Mouse (Mus musculus): Measurements from ENCODE around the gene Knop1. TPM values are rescaled to one million over a fixed set of nuclear protein-coding genes. Genes with fewer than 3 reads are reported as not detected.

Knop1 gene
- polyA plus RNA-seq, 1 experiment = 26.1 TPM

DNA sequence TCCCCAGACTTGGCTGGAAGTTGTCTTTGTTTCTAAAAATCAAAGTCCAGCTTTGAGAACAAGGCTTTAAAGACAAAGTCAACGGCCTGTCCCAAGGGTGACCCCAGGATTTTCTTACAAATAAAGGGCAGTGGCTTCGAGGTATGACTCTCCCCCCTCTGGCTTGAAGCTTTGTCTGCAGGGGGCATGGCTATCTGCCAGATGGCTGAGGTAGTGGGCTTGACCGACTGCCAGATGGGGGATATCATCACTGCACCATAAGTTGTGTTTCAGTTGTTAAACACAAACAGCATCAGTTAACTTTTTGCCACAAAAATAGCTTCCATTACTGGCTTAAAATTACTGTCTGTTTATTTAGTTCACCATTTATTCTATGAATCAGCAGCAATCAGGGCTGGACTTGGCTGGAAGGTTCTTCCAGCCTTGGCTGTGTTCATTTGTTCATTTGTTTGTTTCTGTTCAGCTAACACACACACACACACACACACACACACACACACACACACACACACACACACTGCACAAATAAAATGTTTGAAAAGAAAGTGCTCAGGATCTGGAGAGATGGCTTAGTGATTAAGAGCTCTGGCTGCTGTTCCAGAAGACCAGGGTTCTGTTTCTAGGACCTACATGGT is 33.1 kb upstream of the Knop1 start:
- H3K27ac ChIP-seq (ENCODE audit: control insufficient read depth, insufficient read depth, low read depth, low read length) = no peak overlapping the region
- H3K36me3 ChIP-seq (ENCODE audit: control insufficient read depth, insufficient read depth, low read length) = no peaks in the 10 kb centered on the region; the same call in 1 of the 2 replicates
- no peak overlapping the region for H3K4me3 ChIP-seq (ENCODE audit: control insufficient read depth, low read depth, low read length)
- TF ChIP-seq CTCF (IDR thresholded peaks at IDR 0.05; ENCODE audit: control insufficient read depth, insufficient read depth, insufficient replicate concordance, low read depth, low read length) = no peak
- TF ChIP-seq POLR2A (IDR thresholded peaks at IDR 0.05; ENCODE audit: control insufficient read depth, low read depth, low read length) = no peak
- no peaks in the 10 kb centered on the region for H3K4me1 ChIP-seq (ENCODE audit: control insufficient read depth, insufficient read depth, low read length)
- no peaks in the 10 kb centered on the region for H3K27me3 ChIP-seq (ENCODE audit: control insufficient read depth, insufficient read depth, low read length)

DNA sequence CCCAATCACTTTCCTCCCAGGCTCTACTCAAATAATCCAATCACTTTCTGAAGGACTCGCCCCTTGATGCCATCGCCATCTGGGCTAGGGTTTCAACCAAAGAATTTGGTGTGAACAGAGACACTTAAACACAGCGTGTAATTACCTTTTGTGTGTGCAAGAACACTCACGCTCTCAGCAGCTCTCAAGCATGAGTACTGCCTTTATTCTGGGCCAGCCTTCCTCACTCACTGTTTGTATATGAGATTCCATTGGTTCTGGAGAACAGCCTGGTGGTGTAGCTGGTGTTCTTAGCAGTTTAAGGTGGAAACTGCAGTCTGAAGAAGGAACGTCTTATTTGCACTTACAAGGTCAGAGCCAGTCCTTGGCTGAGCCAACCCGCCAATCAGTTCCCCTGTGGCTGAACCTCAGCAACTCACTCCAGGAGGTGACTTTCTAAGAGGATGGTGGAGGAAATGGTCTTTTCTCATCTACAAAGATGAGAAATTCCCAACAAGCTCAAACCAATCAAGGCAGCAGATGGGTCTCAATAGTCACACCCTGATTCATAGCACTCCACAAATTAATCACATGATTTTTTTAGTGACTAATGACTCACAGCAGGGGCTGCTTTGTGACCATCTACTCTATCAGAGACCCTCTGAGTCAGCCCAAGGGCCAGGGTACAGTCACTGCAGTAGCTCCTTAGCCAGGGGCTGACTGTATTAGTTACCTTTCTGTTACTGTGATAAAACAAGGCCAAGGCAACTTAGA is 31.4 kb upstream of the Knop1 start:
- Histone ChIP-seq H3K4me3 (ENCODE audit: control insufficient read depth, low read depth, low read length) (no peak overlapping the region), H3K27me3 (ENCODE audit: control insufficient read depth, insufficient read depth, low read length) (no peaks in the 10 kb centered on the region), H3K36me3 (ENCODE audit: control insufficient read depth, insufficient read depth, low read length) (no peaks in the 10 kb centered on the region; the same call in 1 of the 2 replicates), H3K4me1 (ENCODE audit: control insufficient read depth, insufficient read depth, low read length) (no peaks in the 10 kb centered on the region), H3K27ac (ENCODE audit: control insufficient read depth, insufficient read depth, low read depth, low read length) (no peak overlapping the region)
- TF ChIP-seq POLR2A (IDR thresholded peaks at IDR 0.05; ENCODE audit: control insufficient read depth, low read depth, low read length) (no peak), CTCF (IDR thresholded peaks at IDR 0.05; ENCODE audit: control insufficient read depth, insufficient read depth, insufficient replicate concordance, low read depth, low read length) (no peak)

DNA sequence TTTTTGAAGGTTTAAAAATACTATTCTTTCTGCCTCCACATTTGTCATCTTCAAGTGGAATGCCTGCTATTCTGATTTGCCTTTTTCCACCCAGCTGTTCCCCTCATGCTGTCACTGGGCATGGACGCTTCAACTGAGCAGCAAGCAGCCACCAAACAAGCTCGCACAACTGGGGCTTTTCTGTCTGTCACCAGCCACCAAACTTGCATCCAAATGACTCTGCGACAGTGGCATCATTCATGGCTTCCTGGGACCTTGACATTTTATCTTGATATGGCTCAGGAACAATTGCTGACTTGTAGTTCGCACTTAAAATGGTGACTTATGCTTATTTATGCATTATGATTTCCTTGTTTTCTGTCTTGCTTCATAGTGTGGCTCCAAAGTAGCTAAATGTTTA is 28.9 kb upstream of the Knop1 start:
- H3K36me3 ChIP-seq (ENCODE audit: control insufficient read depth, insufficient read depth, low read length) = no peaks in the 10 kb centered on the region; the same call in 1 of the 2 replicates
- H3K4me1 ChIP-seq (ENCODE audit: control insufficient read depth, insufficient read depth, low read length) = no peaks in the 10 kb centered on the region
- no peak for TF ChIP-seq POLR2A (IDR thresholded peaks at IDR 0.05; ENCODE audit: control insufficient read depth, low read depth, low read length)
- no peak for TF ChIP-seq CTCF (IDR thresholded peaks at IDR 0.05; ENCODE audit: control insufficient read depth, insufficient read depth, insufficient replicate concordance, low read depth, low read length)
- no peaks in the 10 kb centered on the region for H3K27me3 ChIP-seq (ENCODE audit: control insufficient read depth, insufficient read depth, low read length)
- no peak overlapping the region for H3K4me3 ChIP-seq (ENCODE audit: control insufficient read depth, low read depth, low read length)
- no peak overlapping the region for H3K27ac ChIP-seq (ENCODE audit: control insufficient read depth, insufficient read depth, low read depth, low read length)

DNA sequence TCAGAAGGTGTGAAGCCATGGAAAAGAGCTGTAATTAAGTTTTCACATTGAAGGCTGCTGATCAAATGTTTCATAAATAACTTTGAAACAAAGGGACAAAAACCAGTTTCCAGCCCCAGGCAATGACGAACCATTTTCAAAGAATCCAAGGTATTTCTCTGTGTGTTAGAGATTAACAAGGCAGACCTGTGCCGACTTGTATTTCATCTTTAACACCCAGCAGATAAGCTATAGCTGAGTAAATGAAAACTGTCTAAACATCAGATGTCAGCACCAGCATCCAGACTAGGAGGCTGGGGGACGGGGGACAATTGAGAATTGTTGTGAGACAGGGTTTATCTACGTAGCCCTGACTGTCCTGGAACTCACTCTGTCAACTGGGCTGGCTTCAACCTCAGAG is 27.9 kb upstream of the Knop1 start:
- Histone ChIP-seq H3K36me3 (ENCODE audit: control insufficient read depth, insufficient read depth, low read length) (no peaks in the 10 kb centered on the region; the same call in 1 of the 2 replicates), H3K4me1 (ENCODE audit: control insufficient read depth, insufficient read depth, low read length) (no peaks in the 10 kb centered on the region), H3K27ac (ENCODE audit: control insufficient read depth, insufficient read depth, low read depth, low read length) (no peak overlapping the region), H3K4me3 (ENCODE audit: control insufficient read depth, low read depth, low read length) (no peak overlapping the region), H3K27me3 (ENCODE audit: control insufficient read depth, insufficient read depth, low read length) (no peaks in the 10 kb centered on the region)
- TF ChIP-seq POLR2A (IDR thresholded peaks at IDR 0.05; ENCODE audit: control insufficient read depth, low read depth, low read length) (no peak), CTCF (IDR thresholded peaks at IDR 0.05; ENCODE audit: control insufficient read depth, insufficient read depth, insufficient replicate concordance, low read depth, low read length) (no peak)

DNA sequence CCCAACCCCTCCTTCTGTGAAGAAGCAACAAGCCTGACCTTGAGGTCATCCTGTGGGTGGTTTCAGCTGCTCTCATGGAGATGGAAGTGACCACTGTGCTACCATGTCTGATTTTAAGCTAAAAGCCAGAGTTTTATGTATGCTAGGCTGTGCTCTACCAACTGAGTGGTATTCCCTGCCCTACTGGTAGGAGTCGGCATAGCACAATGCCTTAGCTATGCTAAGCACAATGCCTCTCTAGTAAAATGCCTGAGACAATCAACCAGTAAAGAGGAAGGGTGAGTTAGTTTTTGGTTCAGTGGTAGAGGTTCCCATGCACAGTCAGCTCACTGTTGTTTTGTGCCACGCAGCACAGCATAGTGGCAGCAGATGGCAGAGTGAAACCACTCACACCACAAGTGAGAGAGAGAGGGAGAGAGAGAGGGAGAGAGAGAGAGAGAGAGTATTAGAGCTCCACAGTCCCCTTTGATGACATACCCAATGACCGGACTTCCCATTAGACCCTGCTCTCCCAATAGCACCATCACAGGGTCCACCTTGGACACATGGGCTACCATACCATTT is 23.5 kb upstream of the Knop1 start:
- Histone ChIP-seq H3K27ac (ENCODE audit: control insufficient read depth, insufficient read depth, low read depth, low read length) (no peak overlapping the region), H3K36me3 (ENCODE audit: control insufficient read depth, insufficient read depth, low read length) (no peaks in the 10 kb centered on the region; the same call in 1 of the 2 replicates), H3K27me3 (ENCODE audit: control insufficient read depth, insufficient read depth, low read length) (no peaks in the 10 kb centered on the region), H3K4me1 (ENCODE audit: control insufficient read depth, insufficient read depth, low read length) (no peaks in the 10 kb centered on the region), H3K4me3 (ENCODE audit: control insufficient read depth, low read depth, low read length) (no peak overlapping the region)
- TF ChIP-seq POLR2A (IDR thresholded peaks at IDR 0.05; ENCODE audit: control insufficient read depth, low read depth, low read length) = no peak
- TF ChIP-seq CTCF (IDR thresholded peaks at IDR 0.05; ENCODE audit: control insufficient read depth, insufficient read depth, insufficient replicate concordance, low read depth, low read length) = no peak

DNA sequence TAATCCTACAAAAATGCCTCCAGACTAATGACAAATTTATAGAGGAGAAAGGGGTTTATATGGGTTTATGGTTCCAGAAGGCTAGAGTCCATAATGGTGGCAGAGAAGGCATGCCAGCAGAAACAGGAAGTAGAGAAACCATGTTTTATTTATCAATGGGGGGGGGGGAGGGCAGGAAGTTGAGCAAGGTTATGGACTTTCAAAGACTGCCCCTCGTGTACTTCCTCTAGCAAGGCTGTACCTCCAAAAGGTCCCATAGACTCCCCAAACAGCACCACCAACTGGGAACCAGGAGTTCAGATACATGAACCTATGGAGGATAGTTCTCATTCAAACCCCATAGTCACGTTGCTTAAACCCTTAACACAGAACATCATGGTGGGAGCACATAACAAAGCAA is 9.3 kb upstream of the Knop1 start:
- no peak for TF ChIP-seq CTCF (IDR thresholded peaks at IDR 0.05; ENCODE audit: control insufficient read depth, insufficient read depth, insufficient replicate concordance, low read depth, low read length)
- TF ChIP-seq POLR2A (IDR thresholded peaks at IDR 0.05; ENCODE audit: control insufficient read depth, low read depth, low read length) = no peak
- no peaks in the 10 kb centered on the region for H3K27me3 ChIP-seq (ENCODE audit: control insufficient read depth, insufficient read depth, low read length)
- H3K4me3 ChIP-seq (ENCODE audit: control insufficient read depth, low read depth, low read length) = no peak overlapping the region
- no peak overlapping the region for H3K27ac ChIP-seq (ENCODE audit: control insufficient read depth, insufficient read depth, low read depth, low read length)
- no peaks in the 10 kb centered on the region for H3K4me1 ChIP-seq (ENCODE audit: control insufficient read depth, insufficient read depth, low read length)
- H3K36me3 ChIP-seq (ENCODE audit: control insufficient read depth, insufficient read depth, low read length) = no peaks in the 10 kb centered on the region

DNA sequence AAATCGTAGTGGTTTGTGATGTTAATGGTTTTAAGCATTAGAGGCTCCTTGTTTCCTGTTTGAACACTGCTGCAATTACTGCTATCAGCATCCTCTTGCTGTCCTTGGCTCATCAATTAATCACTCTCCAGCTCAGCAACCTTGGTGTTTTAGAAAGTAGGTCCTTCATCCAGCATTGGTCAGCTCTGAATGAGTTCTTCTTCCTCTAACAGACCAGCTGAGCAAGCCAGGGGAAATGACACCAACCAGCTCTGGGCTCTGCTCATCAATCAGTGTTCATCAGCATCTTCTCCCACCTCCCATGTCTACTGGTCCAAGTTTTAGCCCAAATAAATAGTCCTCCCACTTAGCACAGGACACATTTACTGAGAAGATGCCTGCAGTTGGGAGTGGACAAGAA is 2.6 kb upstream of the Knop1 start:
- no peaks in the 10 kb centered on the region for H3K4me1 ChIP-seq (ENCODE audit: control insufficient read depth, insufficient read depth, low read length)
- H3K36me3 ChIP-seq (ENCODE audit: control insufficient read depth, insufficient read depth, low read length) = no peaks in the 10 kb centered on the region
- H3K27me3 ChIP-seq (ENCODE audit: control insufficient read depth, insufficient read depth, low read length) = no peaks in the 10 kb centered on the region
- H3K4me3 ChIP-seq (ENCODE audit: control insufficient read depth, low read depth, low read length) = peak overlapping the region; percentile 23; the same call in 1 of the 2 replicates
- H3K27ac ChIP-seq (ENCODE audit: control insufficient read depth, insufficient read depth, low read depth, low read length) = no peak overlapping the region
- TF ChIP-seq CTCF (IDR thresholded peaks at IDR 0.05; ENCODE audit: control insufficient read depth, insufficient read depth, insufficient replicate concordance, low read depth, low read length) (no peak), POLR2A (IDR thresholded peaks at IDR 0.05; ENCODE audit: control insufficient read depth, low read depth, low read length) (no peak)

Data from testis, adult 2 months (tissue).